Mouse (Mus musculus): ENCODE measurements around the gene Dynlt1c.
"Not testable (repeated sequence)": the region's sequence is repeated elsewhere in the genome, so short reads cannot be mapped to it uniquely, and the experiment has no call there.

DNA sequence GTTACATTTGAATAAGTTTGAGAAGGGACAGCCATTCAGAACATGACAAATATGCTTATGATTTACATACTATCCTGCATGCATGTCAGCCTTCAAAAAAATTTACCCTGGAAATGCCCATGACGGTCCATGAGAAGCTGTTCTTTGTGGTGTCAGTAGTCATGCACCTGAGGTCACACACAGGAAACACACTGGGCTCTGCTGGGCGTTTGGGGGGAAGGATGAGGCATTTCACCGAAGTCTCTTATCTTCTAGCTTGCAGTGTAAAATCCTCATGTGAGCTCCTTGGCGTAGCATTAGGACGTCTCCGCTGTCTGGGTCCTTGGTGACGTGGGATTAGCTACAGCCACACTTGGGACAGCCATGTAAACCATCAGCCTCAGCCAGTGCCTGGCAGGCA is 57.3 kb downstream of the Dynlt1c start, which contains the start of gene Sytl3:
- not testable (repeated sequence) for TF ChIP-seq FLI1 (IDR thresholded peaks at IDR 0.05; ENCODE audit: low read length); GATA1 (IDR thresholded peaks at IDR 0.05; ENCODE audit: borderline replicate concordance, low read length)

Data from megakaryocyte, embryonic 14.5 days (primary cell).